Mouse (Mus musculus): ENCODE data around the gene Asb15.

DNA sequence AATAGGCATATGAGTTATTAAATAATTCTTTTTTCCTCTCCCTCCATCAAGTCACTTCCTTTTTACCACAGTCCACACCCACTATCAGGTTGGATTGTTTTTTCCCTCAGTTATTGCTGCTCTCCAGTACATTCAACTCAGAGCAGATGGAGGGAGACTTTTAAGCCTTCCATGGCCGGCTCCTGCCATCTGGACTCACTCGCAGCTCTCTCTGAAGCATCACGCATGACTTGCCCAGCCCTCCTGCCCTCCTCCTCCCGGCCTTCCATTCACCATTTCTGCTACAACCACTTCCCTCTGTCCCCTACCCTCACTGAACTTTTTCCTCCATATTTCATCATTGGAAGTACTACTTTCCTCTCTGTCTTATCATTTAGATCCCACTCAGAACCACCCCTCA is 88.8 kb downstream of the Asb15 start:
- no peak for TF ChIP-seq CTCF (IDR thresholded peaks at IDR 0.05; ENCODE audit: control insufficient read depth, insufficient read depth, low read length)
- no peak for TF ChIP-seq POLR2A (IDR thresholded peaks at IDR 0.05; ENCODE audit: borderline replicate concordance, control insufficient read depth, low read depth, low read length)
